Mouse (Mus musculus): ENCODE results near the gene Mob3c.

Mob3c gene

DNA sequence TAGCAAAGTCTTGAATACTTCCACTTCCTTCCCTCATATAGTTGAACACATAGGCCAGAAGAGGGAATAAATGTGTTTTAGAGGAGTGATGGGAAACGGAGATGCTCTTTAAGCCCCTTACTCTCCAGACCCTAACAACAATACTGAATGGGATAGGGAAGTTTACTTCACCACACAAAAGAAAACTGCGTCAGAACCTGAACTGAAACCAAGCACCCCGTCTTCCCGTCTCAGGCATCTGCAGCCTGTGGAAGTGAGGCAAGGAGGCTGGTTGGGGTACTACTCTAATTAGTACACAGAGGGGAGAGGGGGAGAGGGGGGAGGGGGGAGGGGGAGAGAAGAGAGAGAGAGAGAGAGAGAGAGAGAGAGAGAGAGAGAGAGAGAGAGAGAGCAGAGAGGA lies 10.3 kb downstream of the Mob3c start:
- DNase-seq, result no peak

DNA sequence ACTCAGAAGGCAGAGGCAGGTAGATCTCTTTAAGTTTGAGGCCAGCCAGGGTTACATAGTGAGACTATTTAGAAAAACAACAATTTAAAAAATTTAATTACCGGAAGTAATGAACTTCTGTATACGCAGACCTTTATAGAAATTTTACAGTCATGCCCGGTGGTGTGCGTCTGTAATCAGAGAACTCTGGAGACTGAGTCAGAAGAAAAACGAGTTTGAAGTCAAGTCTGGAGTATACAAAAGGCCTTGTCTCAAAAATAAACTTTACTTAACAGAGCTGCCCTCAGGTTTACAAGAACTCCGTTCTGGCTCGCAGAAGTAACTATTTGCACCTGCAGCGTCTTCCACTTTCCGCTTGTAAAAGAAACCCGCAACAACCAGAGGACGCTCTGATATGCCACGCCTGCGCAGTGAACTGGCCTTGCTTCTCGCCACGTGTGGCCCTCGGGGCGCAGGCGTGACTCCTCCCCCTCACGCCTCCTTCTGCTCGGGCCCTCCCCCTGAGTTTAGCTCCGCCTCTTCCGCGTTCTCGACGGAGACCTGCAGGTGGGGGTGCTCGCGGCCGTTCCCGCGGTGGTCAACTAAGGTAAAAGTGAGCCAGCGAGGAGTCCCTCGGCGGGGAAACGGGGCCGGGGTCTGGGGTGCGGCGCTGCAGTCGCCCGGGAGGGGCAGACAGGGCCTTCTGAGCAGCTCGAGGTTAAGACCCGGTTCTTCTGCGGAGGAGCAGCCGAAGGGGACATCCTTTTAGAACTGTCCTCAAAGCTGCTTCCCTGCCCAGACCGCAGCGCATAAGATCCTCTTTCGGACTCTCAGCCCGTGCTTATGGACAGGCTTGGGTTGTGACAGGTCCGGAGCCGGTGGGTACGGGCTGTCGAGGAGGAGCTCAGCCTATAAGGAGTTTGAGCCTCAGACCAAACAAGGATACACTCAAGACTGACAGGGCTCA lies 11.1 kb downstream of the Mob3c start, which contains the start of gene Mknk1:
Mknk1 (plus strand) TSS at position 503 of the 946 bp plus-strand sequence.
- peak; percentile 92 to 93 for DNase-seq

DNA sequence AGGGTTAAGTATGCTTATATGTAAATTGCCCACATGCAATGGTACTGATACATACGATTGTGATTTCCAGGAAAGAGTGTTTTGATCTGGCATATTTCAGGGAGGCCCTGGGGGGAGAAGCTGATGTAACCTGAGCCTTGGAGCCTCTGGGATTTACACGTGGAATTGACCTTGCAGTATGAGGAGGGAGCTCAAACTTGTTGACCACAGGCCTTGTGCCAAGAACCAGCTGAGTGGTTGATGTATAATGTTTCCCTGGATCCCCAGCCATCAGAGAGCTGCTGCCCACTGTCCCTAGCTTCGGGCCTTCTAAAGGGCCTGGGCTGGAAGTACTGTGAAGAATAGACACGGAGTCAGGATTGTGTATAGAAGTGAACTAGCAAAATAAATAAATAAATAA lies 12.1 kb downstream of the Mob3c start:
- peak; percentile 33 to 39 for DNase-seq

DNA sequence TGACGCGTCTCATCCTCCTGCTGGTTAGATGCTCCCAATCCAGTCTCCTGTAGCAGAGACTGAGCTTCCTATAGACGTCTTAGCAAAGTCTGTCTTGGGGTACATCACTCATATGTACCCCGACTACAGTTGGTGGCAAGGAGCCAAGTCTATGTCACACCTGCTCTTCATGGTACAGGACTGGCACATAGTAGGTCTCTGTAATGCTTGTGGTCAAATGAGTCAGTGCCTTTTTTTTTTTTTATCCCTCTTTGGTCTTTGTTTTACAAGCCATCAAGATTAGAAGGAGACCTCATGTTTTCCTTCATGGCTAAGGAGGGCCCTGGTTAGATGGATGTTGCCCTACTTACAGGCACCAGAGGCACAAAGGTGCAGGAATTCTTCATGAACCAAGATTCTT lies 12.9 kb downstream of the Mob3c start:
- no peak for DNase-seq

DNA sequence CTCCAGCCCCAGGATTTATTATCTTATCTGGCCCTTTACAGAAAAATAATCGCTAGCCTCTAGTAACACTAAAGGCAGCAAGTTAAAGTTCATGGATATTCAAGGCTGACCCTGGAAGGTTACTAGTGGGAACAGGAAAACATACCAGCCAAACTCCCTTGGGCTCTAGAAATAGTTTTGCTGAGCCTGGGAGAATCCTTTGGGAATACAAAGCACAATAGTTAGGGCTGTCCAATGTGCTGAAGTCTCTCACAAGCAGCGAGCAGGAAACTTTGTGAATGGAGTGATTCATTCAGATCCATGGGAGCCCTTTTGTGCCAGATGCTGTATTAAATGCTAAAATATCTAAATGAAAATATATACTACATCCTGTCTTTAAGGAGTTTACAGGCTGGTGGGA lies 18.8 kb downstream of the Mob3c start:
- DNase-seq, result no peak

DNA sequence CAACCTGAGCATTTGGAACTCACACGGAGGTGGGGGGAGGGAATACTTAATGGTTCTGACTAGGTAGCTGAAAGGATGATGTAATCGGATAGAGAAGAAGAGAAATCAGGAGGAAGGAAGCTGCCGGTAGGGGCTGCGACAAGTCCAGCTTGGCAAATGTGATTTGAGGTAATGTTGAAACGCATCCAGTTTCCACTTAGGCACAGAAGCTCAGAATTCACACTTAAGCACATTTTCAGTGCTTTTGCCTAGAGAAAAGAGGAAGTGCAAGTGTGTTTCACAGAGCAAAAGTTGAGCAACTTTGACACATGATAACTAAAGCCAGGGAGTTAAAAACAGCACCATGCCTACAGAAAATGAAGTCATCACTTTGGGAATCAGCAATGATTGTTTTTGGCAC lies 19.5 kb downstream of the Mob3c start:
- no peak for DNase-seq

DNA sequence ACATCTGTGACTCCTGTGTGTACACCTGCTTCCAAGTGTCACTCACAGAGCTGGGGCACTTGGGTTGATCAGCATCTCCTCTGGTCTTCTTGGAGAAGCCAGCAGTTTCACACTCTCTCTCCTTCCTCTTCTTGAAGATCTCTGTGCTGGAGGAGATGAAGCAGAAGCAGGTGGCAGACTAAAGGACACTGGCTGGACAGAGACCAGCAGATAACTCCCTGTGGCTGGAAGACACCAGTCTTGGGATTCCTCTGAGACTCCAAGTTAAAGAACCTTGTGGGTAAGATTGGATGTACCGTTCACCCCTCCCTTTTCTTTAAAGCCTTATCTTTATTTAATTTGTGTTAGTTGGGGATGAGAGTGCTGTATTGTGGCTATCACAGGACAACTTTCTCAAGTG lies 20.2 kb downstream of the Mob3c start:
- DNase-seq, result no peak

DNA sequence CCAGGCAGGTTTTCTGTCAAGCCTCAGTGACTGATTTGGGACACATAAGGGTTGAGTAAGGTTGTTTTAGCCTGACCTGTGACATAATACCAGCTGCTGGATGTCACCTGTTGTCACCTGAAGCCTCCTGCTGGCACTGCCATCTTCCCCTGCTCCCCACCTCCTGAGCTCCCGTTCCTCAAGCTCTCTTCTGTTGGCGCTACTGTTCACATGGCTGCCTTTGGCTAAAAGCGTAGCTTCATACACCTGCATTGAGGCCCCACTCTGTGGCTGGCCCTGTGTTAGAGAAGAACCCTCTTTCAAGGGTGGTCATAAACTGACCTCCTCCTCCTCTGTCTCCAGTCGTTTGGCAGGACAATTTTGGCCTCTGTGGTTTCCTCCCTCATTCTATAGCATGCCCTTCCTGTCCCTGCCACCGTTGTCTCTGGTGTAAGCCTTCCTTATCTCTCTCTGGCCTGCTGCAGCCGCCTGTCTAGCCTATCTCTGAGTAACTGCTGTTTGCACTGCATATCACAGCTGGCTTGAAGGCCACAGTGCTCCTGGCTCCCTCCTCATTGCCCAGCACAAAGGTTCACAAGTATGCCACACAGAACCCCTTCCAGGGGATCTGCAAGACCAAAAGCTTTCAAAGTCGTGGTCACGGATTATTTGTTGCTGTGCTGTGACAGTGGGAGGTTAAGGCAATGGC lies 21.2 kb downstream of the Mob3c start:
- no peak for DNase-seq

DNA sequence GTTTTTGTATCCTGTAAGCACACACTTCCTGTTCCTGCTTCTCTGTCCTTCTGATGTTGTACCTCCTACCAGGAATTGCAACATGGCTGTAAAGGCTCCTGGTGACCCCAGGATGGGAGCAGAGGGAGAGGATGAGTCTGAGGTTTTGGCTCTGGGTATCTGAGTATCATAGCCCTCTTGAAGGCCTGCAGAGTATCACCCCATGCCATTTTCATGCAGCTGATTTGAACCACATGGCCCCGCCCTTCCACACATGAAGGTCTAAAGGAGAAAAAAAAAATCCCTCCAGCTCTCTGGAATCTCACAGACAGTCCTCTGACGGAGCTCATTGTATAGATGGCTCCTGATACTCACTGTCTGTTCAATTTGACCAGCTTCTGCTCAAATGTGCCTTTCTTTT lies 22.2 kb downstream of the Mob3c start:
- no peak for DNase-seq

DNA sequence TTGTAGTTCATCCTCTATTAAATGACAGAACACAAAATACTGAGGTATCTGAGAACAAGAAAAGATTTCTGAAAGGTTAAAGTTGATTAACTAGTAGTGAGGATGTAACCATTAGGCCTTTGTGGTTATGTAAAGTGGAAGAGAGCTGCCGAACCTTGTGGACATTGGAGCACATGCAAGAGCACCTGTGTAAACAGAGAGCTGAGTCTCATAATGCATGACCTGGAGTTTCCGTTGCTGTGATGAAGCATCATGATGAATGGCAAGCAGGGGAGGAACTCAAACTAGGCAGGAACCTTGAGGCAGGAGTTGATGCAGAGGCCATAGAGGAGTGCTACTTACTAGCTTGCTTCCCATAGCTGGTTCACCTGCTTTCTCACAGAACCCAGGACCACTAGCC lies 22.7 kb downstream of the Mob3c start:
- no peak for DNase-seq

DNA sequence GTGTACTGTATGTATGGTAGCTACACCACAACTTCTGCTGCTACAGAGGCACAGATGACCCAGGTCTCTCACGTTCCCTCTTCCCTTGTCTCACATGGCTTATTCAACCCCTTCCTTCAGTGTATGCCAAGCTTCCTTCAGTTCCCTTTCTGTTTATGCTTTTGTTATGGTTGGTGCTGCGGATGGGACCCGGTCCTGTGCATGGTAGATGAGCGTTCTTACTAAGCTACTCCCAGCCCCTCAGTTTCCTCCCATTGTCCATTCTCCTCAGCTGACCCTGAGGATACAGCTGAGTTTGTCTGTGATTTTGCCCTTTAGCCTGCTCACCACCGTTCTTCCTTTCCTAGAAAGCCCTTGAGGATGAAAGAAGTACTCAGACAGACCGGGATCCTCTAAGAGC lies 23.7 kb downstream of the Mob3c start:
- DNase-seq, result no peak

DNA sequence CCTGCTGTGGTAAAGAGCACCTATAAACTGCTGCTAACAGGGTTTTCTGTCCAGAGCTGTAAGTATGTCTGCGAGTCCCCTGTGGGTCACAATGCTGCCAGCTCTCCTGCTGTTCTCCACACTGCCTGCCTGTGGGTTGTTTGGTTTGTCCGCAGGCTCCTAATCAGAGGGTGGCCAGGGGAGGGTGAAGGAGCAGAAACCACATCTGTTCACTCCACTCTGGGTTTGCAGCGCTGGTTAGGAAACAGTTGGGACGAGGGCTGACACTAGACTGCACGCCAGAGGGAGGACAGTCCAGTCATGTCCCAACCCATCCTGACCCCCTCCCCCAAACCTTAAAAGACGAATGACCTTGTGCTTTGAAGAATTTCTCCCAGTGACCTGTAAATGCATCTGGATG lies 27.2 kb downstream of the Mob3c start:
- no peak for DNase-seq

DNA sequence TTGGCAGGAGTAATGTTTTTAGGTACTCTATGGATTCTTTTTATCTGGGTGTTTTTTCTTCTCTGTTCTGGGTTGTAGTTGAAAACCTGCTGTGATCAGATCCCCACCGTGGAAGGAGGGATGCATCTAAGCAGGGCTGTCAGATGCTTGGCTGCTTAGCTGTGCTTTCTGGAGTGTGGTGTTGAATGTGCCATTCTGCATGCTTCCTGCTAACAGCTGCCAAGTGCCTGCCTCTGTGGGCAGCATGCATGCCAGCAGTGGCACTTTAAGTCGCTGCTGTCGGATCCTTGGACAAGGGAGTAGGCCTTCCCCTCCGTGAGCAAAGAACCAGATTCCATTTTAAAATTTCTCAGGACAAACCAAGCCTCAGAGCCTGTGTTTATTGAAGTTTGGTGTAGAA lies 27.7 kb downstream of the Mob3c start:
- DNase-seq, result no peak

DNA sequence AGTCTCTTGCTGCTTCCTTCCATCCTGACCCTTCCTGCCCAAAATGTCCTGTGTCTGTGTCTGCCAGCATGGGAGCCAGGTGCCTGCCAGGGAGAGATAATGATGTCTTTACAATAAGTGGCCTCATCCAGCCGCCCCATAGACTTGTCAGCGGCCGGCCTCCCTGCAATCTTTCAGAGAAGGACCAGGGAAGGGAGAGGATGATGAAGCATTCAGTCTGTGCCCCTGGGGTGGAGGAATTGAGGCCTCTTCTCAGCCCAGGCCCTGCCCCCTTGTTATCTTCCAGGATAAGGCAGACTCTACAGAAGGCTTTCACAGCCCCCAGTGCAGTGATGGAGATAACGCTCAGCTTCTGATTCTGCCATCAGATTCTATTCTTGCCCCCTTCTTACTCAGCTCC lies 28.4 kb downstream of the Mob3c start:
- no peak for DNase-seq

DNA sequence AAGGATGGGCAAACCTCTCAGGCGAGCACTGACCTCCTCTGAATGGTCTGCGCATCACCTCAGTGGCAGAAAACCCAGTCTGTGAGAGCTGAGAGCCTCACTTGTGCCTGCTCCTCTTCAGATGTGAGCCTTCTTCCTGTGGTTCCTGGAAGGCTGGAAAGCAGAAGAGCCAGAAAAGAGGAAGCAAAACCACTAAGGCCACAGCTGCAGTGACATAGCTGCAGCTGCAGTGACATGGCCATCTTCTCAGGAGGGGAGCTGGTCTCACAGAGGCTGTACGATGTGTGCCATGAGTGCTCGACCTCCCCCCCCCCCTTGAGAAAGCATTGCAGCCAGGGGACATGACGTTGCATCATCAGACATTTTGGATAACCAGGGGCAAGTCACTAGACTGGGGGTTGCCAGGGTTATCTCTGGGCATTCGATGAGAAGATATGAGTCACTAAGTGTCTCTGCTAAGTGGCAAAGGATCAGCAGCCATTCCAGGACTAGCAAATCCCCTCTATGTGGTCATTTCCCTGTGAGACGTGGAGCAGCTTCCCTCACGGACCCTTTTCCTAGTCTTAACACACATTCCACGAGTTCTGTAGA lies 29.5 kb downstream of the Mob3c start:
- DNase-seq, result no peak

DNA sequence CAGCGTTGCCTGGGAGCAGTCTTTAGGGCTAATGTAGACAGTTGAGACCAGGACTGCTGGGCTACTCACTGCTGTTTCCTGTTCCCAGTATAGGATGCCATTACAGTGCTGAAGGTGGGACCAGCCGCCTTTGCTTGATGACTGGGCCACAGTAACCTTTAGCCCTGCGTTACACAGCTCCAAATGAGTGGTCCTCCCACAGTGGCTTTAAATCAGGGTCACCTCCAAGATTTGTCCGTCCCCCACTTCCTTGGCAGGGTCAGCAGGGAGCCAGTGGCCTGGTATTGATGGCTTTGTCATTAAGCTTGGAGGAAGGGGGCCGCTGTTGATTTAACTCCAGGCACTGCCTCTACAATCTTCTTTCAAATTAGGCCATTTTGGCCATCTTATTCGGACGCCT lies 35.5 kb downstream of the Mob3c start:
- DNase-seq, result no peak

DNA sequence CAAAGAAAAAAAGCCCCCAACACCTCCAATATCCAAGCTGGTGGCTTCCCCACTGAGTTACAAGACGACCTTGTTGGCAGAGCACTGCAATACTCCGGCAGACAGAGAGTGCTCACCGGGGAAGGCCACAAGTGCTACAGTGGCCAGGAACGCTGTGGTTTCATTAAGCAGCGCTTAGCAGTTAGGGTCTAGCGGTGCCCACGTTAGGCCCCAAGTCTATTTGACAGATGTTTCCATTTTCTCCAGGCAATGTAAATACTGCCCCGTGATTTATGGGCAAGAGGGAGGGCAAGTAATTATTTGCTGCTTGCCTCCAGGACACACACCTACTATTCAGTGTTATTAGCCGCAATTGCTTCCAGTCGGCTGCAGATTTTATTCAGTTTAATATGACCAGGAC lies 36.0 kb downstream of the Mob3c start:
- DNase-seq, result no peak

DNA sequence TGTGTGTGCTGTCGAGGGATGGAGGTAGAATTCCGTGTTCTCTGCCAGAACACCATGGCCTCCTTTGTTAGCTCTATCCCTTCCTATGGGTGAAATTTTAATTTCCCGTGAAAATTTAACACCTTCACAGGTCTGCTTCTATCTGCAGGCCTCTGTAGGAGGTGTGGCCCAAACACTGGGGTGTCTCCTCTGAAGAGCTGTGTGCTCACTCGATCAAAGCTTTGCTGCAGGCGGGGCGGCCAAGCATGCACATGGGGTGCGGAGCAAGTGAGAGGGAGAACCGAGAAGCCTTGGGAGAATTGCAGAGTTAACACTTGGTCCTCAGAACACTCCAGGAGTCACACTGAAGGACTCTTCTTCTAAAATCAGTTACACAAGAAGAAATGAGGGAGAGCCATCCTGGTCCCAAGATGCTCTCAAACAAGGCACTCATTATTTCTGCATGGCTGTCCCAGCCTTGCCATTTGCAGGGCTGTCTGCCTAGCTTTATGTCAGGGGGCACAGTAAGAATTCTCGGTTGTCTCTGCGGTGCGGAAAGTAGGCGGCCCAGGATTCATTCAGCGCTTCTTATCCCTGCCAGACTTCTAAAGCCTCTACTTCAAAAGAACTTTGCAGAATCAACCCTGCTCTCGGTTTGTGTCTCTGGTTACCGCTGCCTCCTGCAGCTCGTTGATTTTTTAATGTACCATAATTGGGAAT lies 41.8 kb downstream of the Mob3c start:
- DNase-seq, result no peak

DNA sequence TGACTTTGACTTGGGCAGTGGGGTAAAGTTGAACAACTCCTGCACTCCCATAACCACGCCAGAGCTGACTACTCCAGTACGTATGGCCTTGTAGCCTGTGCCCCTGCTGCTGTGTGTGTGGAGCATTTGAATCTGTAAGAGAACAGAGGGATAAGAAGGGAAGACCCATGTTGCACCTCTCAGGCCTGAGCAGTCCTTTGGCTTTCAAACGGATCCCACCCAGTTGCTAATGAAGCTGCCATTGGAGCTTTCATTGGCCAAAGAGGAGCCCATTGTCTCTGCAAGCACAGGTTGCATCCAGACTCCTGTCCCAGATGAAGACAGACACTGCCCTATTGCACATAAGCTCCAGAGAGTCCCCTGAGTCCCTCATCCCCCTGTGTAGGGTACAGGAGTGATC lies 45.3 kb downstream of the Mob3c start:
- no peak for DNase-seq

DNA sequence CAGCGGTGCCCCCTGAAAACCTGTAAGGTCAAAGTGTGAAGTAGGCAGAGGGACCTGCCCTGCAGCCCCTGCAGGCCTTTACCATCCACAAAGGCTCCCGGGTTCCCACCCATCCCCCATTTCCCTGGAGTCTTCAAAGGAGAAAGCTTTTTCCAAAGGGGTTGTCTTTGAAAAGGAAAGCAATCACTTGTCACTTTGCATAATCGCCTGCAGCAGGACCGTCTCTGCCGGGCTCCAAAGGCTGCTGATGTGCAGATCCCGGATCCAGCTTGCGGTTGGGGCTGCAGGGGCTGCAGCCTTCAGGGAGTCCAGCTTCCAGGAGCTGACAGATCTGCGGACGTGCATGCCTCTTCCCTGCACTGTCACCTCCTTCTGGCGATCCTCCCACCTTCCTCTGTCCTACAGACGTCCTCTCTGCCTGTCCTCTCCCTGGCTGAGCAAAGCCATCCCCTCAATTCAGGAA lies 50.4 kb downstream of the Mob3c start:
- DNase-seq, result no peak

DNA sequence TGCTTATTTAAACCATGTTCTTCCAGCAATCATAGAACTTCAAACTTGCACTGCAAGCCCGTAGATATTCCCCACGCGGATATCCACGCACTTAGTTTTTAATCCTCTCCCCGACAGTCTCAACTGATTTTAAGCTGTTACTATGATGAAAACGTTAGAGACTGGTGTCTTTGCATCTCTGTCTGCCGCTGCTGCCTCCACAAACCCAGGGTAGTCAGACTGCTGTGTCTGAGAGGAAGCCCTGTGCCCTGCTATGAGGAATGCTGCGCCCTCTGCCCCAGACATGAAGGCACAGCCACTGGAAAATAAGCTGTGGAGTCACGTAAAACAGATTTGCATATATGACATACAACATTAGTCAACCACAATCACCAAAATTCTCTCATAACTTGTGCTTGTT lies 50.9 kb downstream of the Mob3c start:
- no peak for DNase-seq

DNA sequence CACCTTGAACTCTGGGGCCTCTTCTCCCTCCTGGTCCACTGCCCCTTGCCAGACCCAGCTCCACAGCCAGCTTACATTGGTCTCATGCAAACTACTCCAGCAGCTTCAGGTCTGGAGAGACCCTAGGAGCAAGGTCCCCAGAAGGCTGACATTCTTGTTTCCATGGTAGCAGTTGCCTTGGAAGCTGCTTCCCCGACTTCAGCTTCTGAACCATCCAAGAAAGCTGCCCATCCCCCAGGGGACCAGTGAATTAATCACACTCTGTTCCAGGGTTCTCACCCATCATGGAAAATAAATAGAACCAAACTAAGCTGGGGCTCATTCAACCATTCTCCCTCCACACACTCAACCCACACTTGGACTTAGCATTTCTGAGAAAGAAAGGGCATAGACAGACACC lies 53.3 kb downstream of the Mob3c start:
- no peak for DNase-seq

DNA sequence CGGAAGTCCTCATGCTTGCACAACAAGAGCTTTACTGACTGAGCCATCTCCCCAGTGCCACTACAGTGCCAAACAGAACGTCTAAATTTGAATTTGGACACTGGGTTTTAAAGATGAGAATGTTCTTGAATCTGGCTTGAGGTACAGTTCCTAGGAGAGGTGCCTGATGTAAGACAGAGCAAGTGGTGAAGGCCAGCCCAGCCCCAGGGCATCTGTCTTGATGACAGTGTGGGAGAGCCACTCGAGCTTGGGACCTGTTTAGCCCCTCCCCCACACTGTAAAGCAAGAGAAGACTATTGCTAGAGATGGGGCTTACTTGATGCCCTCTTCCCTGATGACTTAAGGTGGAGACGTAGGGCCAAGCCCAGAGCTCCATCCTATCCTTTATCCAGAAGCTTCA lies 54.3 kb downstream of the Mob3c start:
- DNase-seq, result no peak
